Mouse (Mus musculus): ENCODE results near the gene Gstm1.
"Not testable (repeated sequence)": the region's sequence is repeated elsewhere in the genome, so short reads cannot be mapped to it uniquely, and the experiment has no call there.

DNA sequence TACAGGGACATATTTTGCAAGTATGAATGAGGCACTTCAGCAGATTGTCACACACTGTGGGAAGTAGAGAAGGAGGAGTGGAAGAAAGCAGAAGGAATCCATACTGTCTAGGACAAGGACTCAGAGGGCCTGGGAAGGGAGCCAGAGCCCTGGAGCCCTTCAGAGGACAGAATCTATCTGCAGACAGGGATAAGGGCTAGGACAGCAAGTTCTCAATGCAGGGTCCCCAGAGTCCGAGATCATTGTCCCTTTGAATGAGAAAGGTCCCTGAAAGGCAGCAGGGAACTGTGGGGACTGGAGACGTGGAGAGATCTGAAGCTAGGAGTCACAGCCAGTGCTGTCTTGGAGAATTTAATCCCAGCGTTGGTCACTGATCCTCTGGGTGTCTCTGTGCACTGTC, 1.5 kb upstream of the Gstm1 start:
- TF ChIP-seq GATA1 (IDR thresholded peaks at IDR 0.05; ENCODE audit: low read depth, low read length); POLR2A (IDR thresholded peaks at IDR 0.05; ENCODE audit: control insufficient read depth in 1 of 2, insufficient read depth in 1 of 2, low read depth in 1 of 2, low read length in 2 of 2, poor library complexity in 1 of 2); CTCF (IDR thresholded peaks at IDR 0.05 in 2 of 3, conservative IDR thresholded peaks at IDR 0.05 in 1 of 3; ENCODE audit: control insufficient read depth in 1 of 3, insufficient read depth in 1 of 3, low read depth in 2 of 3, low read length in 3 of 3, poor library complexity in 1 of 3, severe bottlenecking in 1 of 3): not testable (repeated sequence)

All from MEL (cell line).